Mouse (Mus musculus): ENCODE measurements at regions not wholly inside any gene's neighbourhood (a gene's known extent, or its start where the extent isn't known, plus 50 kb on each side); places are given as distances from the start of the nearest gene placed in this dataset.

- TF ChIP-seq POLR2A (IDR thresholded peaks at IDR 0.05; ENCODE audit: insufficient read length, low read depth) (no peak), TCF12 (IDR thresholded peaks at IDR 0.05; ENCODE audit: insufficient read depth, poor library complexity, severe bottlenecking) (no peak), CEBPB (IDR thresholded peaks at IDR 0.05; ENCODE audit: insufficient read depth, poor library complexity, severe bottlenecking) (no peak), MAX (IDR thresholded peaks at IDR 0.05; ENCODE audit: low read depth) (no peak), USF1 (IDR thresholded peaks at IDR 0.05; ENCODE audit: low read depth) (no peak), MYOD1 (IDR thresholded peaks at IDR 0.05; ENCODE audit: control insufficient read depth in 1 of 3, insufficient read length in 2 of 3, low read depth in 2 of 3) (no peak), SRF (IDR thresholded peaks at IDR 0.05; ENCODE audit: control insufficient read depth, insufficient read length, low read depth) (no peak), TCF3 (IDR thresholded peaks at IDR 0.05; ENCODE audit: insufficient read length, low read depth) (no peak), POLR2AphosphoS2 (IDR thresholded peaks at IDR 0.05; ENCODE audit: insufficient read length, low read depth) (no peak), E2F4 (IDR thresholded peaks at IDR 0.05; ENCODE audit: insufficient read depth) (no peak)
Measured at GRCm38 (mm10) chr1:43291736-43292135, 95.0 kb upstream of the Fhl2 start.

Data from myocyte (in vitro differentiated cells).